Mouse (Mus musculus) brain, adult 2 months (tissue): ENCODE results near the gene Pex14.
"Not testable (repeated sequence)": the region's sequence is repeated elsewhere in the genome, so short reads cannot be mapped to it uniquely, and the experiment has no call there.

Source experiments
- DNase-seq: peaks from one replicate; pipeline ENCODE4 v3.0.0; 2011; ENCODE audit warnings: low read depth, low spot score

The Pex14 gene

GRCm38 (mm10) chr4:149099369-149100017 lies at the start of gene Pex14:
Gene Pex14 (minus strand): TSS chr4:149099876.
- peak; percentile 95 for DNase-seq

GRCm38 (mm10) chr4:149149196-149149595 lies 49.5 kb upstream of the Pex14 start:
- DNase-seq = no peak

GRCm38 (mm10) chr4:149148084-149148483 lies 48.4 kb upstream of the Pex14 start:
- DNase-seq = no peak

- no peak for DNase-seq
Measured at GRCm38 (mm10) chr4:149147528-149147927, 47.9 kb upstream of the Pex14 start.

- no peak for DNase-seq
Measured at GRCm38 (mm10) chr4:149145151-149145550, 45.5 kb upstream of the Pex14 start.

- DNase-seq = peak; percentile 92
Measured at GRCm38 (mm10) chr4:149144459-149144858, 44.8 kb upstream of the Pex14 start.

GRCm38 (mm10) chr4:149143594-149143993 lies 43.9 kb upstream of the Pex14 start:
- no peak for DNase-seq

GRCm38 (mm10) chr4:149138515-149138914 lies 38.8 kb upstream of the Pex14 start:
- DNase-seq = no peak

- DNase-seq = peak; percentile 92
Measured at GRCm38 (mm10) chr4:149136982-149137770, 37.5 kb upstream of the Pex14 start, which contains the start of gene Cenps. Gene Cenps (minus strand): TSS chr4:149137629.

- DNase-seq = no peak
Measured at GRCm38 (mm10) chr4:149136116-149136850, 36.6 kb upstream of the Pex14 start.

GRCm38 (mm10) chr4:149133395-149133794 lies 33.7 kb upstream of the Pex14 start:
- DNase-seq = no peak

GRCm38 (mm10) chr4:149131789-149132565 lies 32.3 kb upstream of the Pex14 start:
- no peak for DNase-seq

- no peak for DNase-seq
Measured at GRCm38 (mm10) chr4:149131021-149131752, 31.5 kb upstream of the Pex14 start.

- DNase-seq = peak; percentile 50
Measured at GRCm38 (mm10) chr4:149128467-149128866, 28.8 kb upstream of the Pex14 start.

GRCm38 (mm10) chr4:149126663-149127062 lies 27.0 kb upstream of the Pex14 start, which contains the start of gene Cort:
Gene Cort (minus strand): TSS chr4:149126763.
- DNase-seq = peak; percentile 54

- no peak for DNase-seq
Measured at GRCm38 (mm10) chr4:149126115-149126509, 26.4 kb upstream of the Pex14 start.

GRCm38 (mm10) chr4:149125341-149126114 lies 25.9 kb upstream of the Pex14 start:
- no peak for DNase-seq

GRCm38 (mm10) chr4:149123432-149123831 lies 23.8 kb upstream of the Pex14 start:
- no peak for DNase-seq

GRCm38 (mm10) chr4:149119978-149120562 lies 20.4 kb upstream of the Pex14 start:
- not testable (repeated sequence) for DNase-seq
